Mouse (Mus musculus): ENCODE measurements around the gene Hist1h4m.

- TF ChIP-seq GATA1 (IDR thresholded peaks at IDR 0.05; ENCODE audit: low read length) = no peak
- TF ChIP-seq TAL1 (IDR thresholded peaks at IDR 0.05; ENCODE audit: low read length) = no peak
Observed at GRCm38 (mm10) chr13:21781021-21781555, 30.5 kb upstream of the Hist1h4m start.

All from erythroblast, embryonic 14.5 days (primary cell).